Comparison of ENCODE assay signal across 27 mouse cellular contexts in the genomic region with DNA sequence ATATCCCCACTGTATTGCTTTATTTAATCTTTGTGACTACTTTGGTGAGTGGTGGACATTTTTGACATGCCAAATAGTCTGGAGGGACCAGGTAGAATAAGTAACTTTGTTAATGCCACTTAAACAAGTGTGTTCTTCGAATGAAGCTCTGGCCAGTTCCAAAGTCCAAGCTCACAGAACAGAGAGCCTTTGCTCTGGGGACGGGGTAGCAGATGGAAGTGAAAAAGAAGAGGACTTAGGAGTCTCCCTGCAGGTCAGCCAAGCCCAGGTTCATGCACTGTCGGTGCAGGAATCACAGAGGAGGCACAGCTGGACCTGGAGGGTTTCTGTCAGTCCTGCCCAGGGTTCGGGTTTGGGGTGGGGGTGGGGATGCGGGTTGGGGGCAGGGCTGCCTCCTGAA. TPM values are rescaled to one million over a fixed set of nuclear protein-coding genes. Genes with fewer than 3 reads are reported as not detected.
DNase-seq lines count a peak whose midpoint lies in the region; ATAC-seq and TF ChIP-seq lines count a peak whose summit lies in the region.
"Had no signal": no experiment of that assay in that cellular context is flagged by ENCODE, and none has a peak within 500 bp of the region (broad histone marks: within the 10 kb centered on the region; RNA-seq: fewer than 3 reads in every experiment).

No protein-coding gene starts in this region.

- H3K4me1 ChIP-seq in heart, adult 2 months (ENCODE audit: control insufficient read depth, insufficient read depth, low read length) = no peaks in the 10 kb centered on the region
- H3K4me1 ChIP-seq in kidney, embryonic 15.5 days = peaks cover 21% of the 10 kb centered on the region
- H3K4me1 ChIP-seq in neural tube, embryonic 15.5 days = peaks cover 33% of the 10 kb centered on the region

- no peak overlapping the region for H3K4me2 ChIP-seq in kidney, embryonic 15.5 days
- no peak overlapping the region for H3K4me2 ChIP-seq in neural tube, embryonic 15.5 days
- H3K4me2 ChIP-seq: embryonic facial prominence, embryonic 15.5 days; heart, embryonic 12.5 days had no signal

- intact Hi-C loops in heart, adult 2 months (cut with DNase I) = no loop called here

- DNase-seq in heart, adult 11 months = peak; percentile 45
- DNase-seq in heart, adult 2 months = no peak
- DNase-seq in kidney, adult 18-20 months = peak; percentile 21
- no peak for DNase-seq in neural tube, embryonic 10.5 days (ENCODE audit: extremely low spot score, low spot score)
- no peak for DNase-seq in T-cell, adult 2 months (ENCODE audit: low spot score)
- DNase-seq in right cerebral cortex, adult 18-20 months = no peak
- DNase-seq: adrenal gland, postnatal 10 days; B cell, adult 2 months; cerebellum, adult 11 months; cerebellum, adult 8-10 months; cerebellum, postnatal 14 days; embryo, embryonic 11 days; gastrocnemius, postnatal 36 days had no signal

- peaks cover 10% of the 10 kb centered on the region for H3K27me3 ChIP-seq in heart, adult 2 months (ENCODE audit: control insufficient read depth, insufficient read depth, low read length)
- H3K27me3 ChIP-seq in kidney, embryonic 15.5 days = peaks cover 54% of the 10 kb centered on the region
- peaks cover 5% of the 10 kb centered on the region; the same call in 1 of the 2 replicates for H3K27me3 ChIP-seq in neural tube, embryonic 15.5 days (replicated peaks)

- no peak for TF ChIP-seq EP300 in heart, adult 2 months (IDR thresholded peaks at IDR 0.05; ENCODE audit: insufficient read depth, low read depth, low read length)

- H3K9me3 ChIP-seq in kidney, embryonic 15.5 days (replicated peaks) = no peaks in the 10 kb centered on the region
- H3K9me3 ChIP-seq in neural tube, embryonic 15.5 days (replicated peaks) = no peaks in the 10 kb centered on the region
- H3K9me3 ChIP-seq: embryonic facial prominence, embryonic 15.5 days; forebrain, embryonic 10.5 days; G1E; heart, embryonic 12.5 days; hindbrain, embryonic 10.5 days had no signal

- TF ChIP-seq CTCF in heart, adult 2 months (IDR thresholded peaks at IDR 0.05) = no peak

- H3K9ac ChIP-seq in heart, adult 2 months (ENCODE audit: low read depth, low read length) = no peak overlapping the region
- H3K9ac ChIP-seq in kidney, embryonic 15.5 days = no peak overlapping the region
- H3K9ac ChIP-seq in neural tube, embryonic 15.5 days (replicated peaks) = no peak overlapping the region
- H3K9ac ChIP-seq: embryonic facial prominence, embryonic 15.5 days; heart, embryonic 12.5 days had no signal

- no peak overlapping the region for H3K4me3 ChIP-seq in heart, adult 2 months
- H3K4me3 ChIP-seq in kidney, embryonic 15.5 days (replicated peaks) = no peak overlapping the region
- no peak overlapping the region for H3K4me3 ChIP-seq in neural tube, embryonic 15.5 days (replicated peaks)
- H3K4me3 ChIP-seq: embryonic facial prominence, embryonic 15.5 days; erythroblast, embryonic 14.5 days; forebrain, embryonic 10.5 days; heart, embryonic 12.5 days; hindbrain, embryonic 10.5 days had no signal

- no peaks in the 10 kb centered on the region for H3K79me2 ChIP-seq in heart, adult 2 months (replicated peaks; ENCODE audit: control insufficient read depth, insufficient read depth, low read length)

- no peak overlapping the region for H3K27ac ChIP-seq in heart, adult 2 months
- H3K27ac ChIP-seq in kidney, embryonic 15.5 days = no peak overlapping the region
- peak overlapping the region; percentile 90; the same call in 1 of the 2 replicates for H3K27ac ChIP-seq in neural tube, embryonic 15.5 days (replicated peaks)
- H3K27ac ChIP-seq: embryonic facial prominence, embryonic 15.5 days; forebrain, embryonic 10.5 days had no signal

- no peak for TF ChIP-seq POLR2A in heart, adult 2 months (IDR thresholded peaks at IDR 0.05; ENCODE audit: insufficient read depth, low read depth, low read length)

- no peak for ATAC-seq in kidney, embryonic 15.5 days (replicated peaks; ENCODE audit: low FRiP score)
- no peak for ATAC-seq in neural tube, embryonic 15.5 days (ENCODE audit: low FRiP score)
- ATAC-seq: CD4-positive, CD25-positive, alpha-beta regulatory T cell, adult 4 months; forebrain, embryonic 14.5 days had no signal

- H3K36me3 ChIP-seq in heart, adult 2 months (ENCODE audit: control insufficient read depth, insufficient read depth, low read length) = no peaks in the 10 kb centered on the region
- no peaks in the 10 kb centered on the region for H3K36me3 ChIP-seq in kidney, embryonic 15.5 days
- no peaks in the 10 kb centered on the region for H3K36me3 ChIP-seq in neural tube, embryonic 15.5 days
- H3K36me3 ChIP-seq: embryonic facial prominence, embryonic 15.5 days; forebrain, embryonic 10.5 days; G1E; heart, embryonic 12.5 days; hindbrain, embryonic 10.5 days had no signal

- 51% methylated on average over 5 of the region's 5 CpGs for WGBS in heart, adult 2 months
- WGBS in kidney, embryonic 15.5 days = 45% methylated on average over 5 of the region's 5 CpGs
- WGBS in neural tube, embryonic 15.5 days = 50% methylated on average over 5 of the region's 5 CpGs

RNA-seq across cellular contexts. Expression of a gene that starts 1.1 kb away (rescaled TPM):
- total RNA-seq in heart, adult 2 months (2021) = not detected
- not detected in 2 replicates for polyA plus RNA-seq in heart, adult 2 months (2012; rRNA removed)
- polyA plus RNA-seq in kidney, embryonic 15.5 days (2015; fragmentation: Nextera tagmentation; extraction: Ambion mirVana) = 0.66 and 0.92 TPM in 2 replicates
- 163 and 187 TPM in 2 replicates for polyA plus RNA-seq in neural tube, embryonic 15.5 days (2015; fragmentation: Nextera tagmentation; extraction: Ambion mirVana)
- total RNA-seq: common myeloid progenitor, adult 5-6 weeks; gastrocnemius, adult 8-10 months; gastrocnemius, postnatal 36 days; heart, adult 8-10 months; heart, postnatal 25 days had no signal
- polyA plus RNA-seq: erythroblast, embryonic 14.5 days; G1E had no signal

Comparison
In these comparisons a context has a peak if more than half of its experiments do, and no peak if none do; other contexts are left out.
1. DNase-seq: peak in heart, adult 11 months (single experiment) and kidney, adult 18-20 months (single experiment); none in heart, adult 2 months (0 of 2), neural tube, embryonic 10.5 days (single experiment), T-cell, adult 2 months (single experiment) and right cerebral cortex, adult 18-20 months (single experiment).
2. RNA of a gene that starts 1.1 kb away (polyA plus RNA-seq): 163 to 187 TPM in neural tube, embryonic 15.5 days; 0.66 to 0.92 TPM in kidney, embryonic 15.5 days and not detected in heart, adult 2 months; every median in the first group is over 10 times any median in the second.